Mouse (Mus musculus) right cerebral cortex, postnatal 36 days (tissue): ENCODE results near the gene Synpo2.

Source experiments
- DNase-seq, 2 experiments: peaks; one replicate each; pipeline ENCODE4 v3.0.0; 2022; ENCODE audit warnings: low spot score in 2 of 2, mixed read lengths in 1 of 2

Gene Synpo2

DNA sequence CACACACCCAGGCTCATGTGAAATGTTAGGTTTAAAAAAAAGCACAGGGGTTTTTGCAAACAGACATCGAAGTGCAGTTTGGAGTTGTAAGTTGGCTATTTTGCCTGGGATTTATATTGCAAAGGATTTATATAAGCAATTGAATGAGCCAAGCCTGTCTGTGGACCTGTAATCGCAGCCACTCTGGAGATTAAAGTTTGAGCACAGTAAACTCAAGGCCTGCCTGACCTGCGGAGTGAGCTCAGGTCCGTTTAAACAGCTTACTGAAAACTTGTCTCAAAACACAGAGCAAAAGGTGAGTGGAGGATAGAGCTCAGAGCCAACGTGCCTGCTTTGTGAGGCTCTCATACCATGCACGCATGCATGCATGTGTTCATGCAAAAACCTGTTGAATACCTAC is 30.9 kb downstream of the Synpo2 start:
- DNase-seq = no peak

DNA sequence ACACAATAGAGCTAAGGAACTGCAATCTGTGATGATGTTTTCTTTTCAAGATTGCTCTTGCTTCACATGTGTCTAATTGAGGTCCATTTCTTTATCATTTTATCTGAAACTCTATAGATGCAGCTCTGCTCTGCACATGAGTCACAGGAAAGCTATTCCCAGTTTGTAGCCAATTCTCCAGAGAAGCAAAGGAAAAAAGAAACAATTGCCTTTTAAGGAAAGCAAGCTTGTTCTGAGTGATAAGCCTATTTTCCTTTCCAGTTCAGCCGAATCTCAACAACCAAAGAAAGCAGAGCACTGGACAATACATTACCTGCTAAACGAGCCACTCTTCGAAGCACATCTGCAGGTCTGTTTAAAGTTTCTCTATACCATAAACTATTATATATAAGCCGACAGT is 31.3 kb downstream of the Synpo2 start:
- no peak for DNase-seq

DNA sequence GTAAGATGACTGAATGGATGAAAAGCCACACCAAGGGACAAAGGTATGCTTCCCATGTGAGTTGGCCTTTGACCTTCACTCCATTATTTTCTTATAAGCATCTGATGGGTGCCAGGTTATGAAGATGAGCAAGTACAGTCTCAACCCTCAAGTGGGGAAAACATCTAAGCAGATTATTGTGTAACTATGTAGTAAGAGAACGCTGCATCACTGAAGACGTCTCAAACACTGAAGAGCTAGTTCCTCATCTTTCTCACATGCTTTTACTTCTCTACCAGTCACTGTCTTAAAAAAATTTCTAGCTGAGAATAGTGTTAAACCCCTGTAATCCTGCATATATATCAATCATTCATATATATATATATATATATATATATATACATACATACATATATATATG is 34.2 kb downstream of the Synpo2 start:
- DNase-seq = no peak

DNA sequence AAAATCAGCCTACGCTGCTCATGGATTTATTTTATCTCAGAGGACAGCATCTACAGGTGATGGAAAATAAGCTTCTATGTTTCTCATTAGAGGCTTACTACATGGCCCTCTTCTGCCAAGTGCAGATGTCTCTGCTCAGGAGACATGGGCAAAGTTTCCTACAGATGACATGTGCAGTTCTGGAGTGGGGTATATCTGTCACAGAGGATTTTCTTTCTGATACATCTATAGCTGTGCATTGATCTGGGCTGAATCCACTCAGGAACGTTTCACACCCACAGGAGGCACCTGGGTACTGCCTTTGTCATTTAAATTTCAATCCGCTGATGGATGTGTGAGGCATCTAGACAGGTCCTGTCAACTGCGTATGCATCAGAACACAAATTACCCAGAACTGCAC is 42.2 kb downstream of the Synpo2 start:
- no peak for DNase-seq

DNA sequence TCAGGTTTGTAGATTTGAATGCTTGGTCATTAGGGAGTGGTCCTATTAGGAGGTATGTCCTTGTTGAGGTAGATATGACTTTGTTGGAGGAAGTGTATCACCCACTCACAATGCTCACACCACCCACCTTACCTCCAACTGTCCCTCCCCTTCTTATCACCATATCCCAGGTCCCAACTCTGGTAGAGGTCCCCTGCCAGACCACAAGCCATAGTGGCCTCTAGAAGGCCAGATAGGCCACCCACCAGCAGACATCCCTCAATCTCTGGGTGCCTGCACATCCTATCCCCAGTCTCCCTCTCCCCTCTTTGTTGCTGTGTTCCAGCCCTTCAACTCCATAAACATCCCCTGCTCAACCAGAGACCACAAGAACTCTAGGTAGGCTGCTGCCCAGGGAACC is 44.3 kb downstream of the Synpo2 start:
- DNase-seq = no peak

DNA sequence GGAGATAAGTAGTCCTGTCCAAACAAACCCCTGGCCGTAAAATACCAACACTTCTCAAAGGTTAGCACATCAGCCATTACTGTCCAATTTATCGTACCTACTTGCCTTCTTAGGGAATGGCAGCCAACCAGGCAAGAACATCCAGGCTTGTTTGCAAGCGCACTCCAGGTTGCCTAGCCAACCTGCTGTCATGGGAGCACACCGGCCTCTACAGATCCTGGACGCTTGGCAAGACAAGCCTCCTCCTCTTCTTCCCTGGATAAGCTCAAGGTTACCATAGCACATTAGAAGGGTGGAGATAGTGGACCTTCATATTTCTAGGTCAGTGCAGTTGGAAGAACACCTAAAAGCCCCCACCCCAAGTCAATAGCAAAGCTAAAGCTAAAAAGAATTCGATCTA is 45.6 kb downstream of the Synpo2 start:
- no peak for DNase-seq

DNA sequence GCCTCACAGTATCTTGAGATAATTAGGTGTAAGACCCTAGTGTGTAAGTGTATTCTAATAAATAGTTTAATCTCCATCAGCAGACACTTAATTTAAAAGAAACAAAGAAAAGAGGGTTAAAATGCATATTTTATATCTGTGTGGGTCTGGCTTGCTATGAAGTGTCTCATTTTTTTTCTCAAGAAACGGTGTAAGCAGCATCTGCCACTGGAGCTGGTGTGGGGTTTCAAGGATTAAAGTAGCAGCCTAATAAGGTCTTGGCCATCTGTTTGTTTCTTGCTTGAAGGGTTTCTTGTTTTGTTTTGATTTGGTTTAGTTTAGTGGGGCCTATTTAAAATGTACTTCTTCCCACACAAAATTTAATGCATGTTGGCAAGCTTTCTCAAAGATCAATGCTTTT is 46.1 kb downstream of the Synpo2 start:
- DNase-seq = no peak

DNA sequence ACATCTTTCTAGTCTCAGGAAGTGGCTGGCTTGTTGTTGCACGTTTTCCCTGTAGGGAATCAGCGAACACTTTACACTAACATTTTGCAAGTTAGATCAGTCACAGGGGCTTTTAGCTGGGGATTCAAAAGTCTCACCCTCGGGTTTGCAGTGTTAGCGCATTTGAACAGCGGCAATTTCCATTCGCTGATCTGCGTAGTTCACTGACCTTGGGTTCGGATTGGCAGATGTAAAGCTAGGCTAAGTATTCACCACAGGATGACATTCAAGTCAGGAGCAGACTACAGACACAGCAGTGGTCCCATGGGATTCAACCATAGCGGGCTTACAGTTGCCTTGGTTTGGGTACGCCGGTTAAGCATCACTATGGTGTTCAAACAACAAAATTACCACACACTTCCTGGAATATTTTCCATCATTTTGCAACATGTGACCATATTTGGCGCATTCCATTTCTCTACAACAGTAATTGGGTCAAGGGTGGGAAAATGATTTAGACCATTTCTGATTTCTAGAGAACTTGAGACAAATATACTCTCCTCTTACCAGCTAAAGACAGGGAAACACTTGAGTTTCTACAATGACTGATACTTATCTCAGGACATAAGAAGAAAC is 47.2 kb downstream of the Synpo2 start:
- DNase-seq = no peak

DNA sequence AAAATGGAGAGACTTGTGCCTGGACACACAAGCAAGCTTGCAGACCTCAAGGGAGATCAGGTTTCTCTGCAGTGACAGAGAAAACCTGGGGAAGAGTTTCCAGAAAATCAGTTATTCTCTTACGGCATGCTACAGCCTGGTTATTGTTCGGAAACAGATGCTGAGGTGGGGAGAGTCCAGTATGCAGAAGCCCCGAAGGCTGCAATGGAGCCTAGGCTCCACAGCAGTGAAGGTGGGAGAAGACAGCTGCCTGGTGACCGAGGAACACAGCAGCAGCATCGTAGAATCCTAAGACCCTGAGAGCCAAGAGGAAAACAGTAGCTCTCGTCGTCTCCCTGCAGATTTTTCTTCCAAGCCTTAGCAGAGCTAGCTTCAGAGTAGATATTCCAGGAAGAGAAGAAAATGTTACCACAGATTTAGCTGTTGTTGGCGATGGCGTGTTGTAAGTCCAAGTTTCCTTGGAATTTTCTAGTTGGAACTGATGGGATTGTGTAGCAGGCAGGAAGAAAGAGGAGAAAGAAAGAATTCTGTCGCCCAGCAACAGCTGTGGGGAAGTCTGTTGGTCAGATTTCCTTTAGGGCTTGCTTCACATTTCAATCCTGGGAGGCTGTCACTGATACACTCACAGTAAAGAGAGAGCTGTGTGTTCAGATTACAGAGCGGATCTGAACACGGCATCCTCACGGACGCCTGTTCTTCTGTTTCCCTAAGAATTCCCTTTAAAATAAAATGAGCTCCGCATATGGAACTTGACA is 48.4 kb downstream of the Synpo2 start:
- no peak for DNase-seq

DNA sequence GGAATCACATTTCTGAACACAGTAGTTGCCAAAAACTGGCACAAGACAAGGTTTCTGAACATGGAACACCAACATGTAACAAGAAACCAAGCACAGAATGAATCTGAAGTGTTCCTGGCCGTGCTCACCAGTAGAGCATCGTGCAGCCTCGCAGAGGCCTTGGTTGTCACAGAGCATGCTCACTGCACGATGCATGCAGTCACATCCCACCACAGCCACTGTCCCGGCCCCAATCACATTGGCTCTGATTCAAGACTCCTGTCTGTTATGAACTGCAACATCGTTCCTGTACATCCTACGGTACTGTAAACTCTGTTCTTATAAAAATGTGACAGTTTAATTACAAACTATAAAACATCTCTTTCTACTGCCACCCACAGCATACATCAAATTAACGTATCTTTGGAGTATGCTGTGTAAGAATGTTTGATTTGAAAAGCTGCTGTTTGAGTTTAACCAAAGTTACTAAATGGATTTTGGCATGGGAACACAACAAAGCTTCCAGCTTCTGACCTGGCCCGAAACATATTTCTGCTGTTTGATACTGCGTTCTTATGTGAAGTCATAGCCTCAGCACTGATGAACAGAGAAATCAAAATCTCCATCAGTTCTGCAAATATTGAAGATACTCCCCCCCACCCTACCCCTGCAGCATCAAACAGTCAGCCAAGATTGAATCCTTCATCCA is 50.6 kb downstream of the Synpo2 start:
- DNase-seq = no peak

DNA sequence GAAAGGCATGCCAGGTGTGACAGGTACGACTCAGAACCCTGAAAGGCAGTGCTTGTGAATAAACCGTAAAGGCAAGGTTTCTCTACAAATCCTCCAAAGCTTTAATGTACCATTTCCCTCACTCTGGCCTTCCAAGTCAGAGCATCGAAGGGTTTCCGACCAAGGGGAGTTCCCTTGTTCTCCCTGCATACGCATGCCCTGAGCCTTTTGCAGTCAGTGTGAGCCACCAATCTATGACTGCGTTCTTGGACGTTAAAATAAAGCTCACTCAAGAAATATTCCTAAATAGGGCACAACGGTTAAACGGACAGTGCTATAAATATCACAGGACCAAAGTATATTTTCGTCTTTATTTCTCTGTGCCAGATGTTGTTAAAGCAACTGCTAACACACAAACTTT is 51.7 kb downstream of the Synpo2 start:
- DNase-seq = no peak

DNA sequence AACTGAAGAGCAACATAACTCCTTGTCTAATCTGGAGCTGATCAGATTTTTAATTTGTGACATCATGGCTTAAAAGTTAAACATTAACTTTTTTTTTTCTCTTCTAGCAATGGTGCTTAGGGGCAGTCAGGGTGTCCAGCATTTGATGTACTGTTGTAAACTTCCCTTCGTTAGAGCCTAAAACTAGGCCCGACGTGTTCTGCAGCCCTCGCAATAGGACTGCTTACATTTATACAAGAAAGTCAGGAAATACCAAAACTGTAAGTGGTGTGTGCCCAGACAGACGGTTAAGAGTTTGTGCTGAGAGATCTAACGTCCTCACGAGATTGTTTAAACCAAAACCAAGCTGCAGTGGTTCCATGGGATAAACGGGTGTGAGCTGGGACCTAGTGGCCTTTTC is 56.4 kb downstream of the Synpo2 start:
- no peak for DNase-seq

DNA sequence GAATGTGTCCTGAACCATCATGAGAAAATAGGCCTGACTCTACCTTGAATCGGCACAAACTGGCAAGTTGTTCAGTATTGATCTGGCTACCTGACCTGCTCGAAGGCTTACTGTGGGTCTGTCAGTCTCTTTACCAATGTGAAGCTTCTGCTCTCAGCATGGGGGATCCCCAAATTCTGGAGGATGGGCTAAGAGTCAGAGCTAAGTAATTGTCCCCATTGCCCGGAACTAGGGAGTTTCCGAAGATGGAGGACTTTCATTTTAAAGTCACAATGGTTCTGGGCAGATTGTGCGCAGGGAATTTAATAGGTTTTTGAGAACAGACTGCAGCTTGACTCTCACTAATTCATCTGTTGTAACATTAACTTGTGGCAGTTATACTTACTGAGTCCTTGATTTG is 56.9 kb downstream of the Synpo2 start:
- no peak for DNase-seq

DNA sequence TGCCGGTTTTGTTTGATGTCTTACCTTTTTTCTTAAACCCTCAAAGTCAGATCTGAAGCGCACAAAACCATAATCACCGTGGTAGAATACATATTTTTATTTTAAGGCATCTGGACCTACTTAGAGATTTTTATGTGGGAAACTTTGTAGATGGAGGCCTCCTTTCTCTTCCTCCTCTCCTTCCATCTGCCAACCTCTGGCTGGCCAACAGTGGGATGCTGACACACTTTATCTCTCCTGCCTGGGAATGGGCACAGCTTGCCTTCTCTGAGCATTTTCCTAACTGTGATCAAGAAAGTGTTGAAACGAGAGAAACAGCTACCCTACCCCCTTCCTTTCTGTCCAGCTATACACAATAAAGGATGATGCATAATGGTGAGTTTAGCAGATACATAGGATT is 57.5 kb downstream of the Synpo2 start:
- no peak for DNase-seq

DNA sequence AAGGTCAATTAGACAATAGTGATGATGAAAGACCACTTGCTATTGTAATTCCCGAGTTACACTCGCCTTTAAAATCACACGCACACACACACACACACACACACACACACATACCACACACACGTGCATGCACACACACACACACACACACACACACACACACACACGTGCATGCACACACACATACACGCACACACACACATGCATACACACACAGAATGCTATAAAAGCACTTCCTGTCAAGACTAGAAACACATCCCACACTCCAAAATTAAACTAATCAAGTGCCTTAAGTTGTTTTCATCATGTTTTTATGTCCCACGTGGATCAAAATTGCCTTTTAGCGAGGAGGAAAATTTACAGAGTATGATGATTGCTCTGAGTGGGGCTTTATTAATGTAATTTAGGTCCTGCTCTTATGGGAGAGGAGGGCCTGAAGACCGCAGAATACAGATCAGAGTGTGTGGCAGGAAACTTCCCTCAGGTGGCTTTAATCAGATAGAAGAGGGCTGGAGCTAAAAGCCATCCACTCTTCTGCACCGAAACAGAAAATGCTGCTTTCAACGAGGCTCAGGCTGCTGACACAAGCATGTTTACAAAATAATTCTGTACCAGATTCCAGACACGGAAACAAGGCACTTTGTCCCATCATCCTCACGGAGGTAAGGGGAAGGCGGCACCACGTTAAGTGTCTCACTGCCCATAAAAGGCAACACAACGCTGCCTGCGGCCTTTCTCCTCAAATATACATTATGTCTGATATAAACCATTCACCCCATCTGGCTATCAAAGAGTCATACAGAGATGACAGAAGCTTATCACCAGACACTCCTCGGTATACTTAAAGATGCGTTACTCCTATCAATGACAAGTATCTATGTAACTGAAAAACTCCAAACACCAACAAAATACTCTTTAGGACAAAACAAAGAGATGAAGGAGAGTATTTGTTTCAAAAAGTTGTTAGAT is 59.3 kb downstream of the Synpo2 start:
- DNase-seq = no peak

DNA sequence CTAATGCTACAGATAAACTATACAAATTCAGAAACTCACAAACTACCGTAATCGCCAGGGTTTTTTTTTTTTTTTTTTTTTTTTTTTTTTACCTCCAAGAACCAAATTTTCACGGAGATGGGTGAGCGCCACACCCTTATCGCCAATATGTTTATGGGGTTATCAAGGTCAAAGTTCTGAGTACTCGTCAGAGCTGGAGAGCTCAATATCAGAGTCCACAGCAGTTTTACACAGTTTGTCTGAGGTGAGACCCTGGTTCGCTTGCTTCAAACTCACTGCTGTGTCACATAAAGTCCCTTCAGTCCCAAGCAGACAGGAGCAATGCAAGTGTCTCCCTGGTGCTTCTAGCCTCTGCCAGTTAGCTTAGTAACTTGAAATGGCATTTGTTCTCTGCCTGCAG is 60.8 kb downstream of the Synpo2 start:
- no peak for DNase-seq

DNA sequence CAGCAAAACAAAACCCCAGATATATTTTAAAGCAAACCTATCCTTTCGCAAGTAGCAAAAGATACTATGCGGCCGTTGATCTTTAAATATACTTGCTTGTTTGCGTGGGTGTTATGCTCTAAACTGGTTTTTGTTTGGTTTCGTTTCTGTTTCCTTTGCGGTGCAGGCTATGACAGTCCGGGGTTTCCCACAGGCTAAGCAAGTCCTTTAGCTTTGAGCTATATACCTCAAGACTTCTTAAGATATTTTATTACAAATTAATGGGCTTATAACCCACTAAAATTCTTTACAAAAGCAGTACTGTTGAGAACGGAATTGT is 61.6 kb downstream of the Synpo2 start:
- no peak for DNase-seq

DNA sequence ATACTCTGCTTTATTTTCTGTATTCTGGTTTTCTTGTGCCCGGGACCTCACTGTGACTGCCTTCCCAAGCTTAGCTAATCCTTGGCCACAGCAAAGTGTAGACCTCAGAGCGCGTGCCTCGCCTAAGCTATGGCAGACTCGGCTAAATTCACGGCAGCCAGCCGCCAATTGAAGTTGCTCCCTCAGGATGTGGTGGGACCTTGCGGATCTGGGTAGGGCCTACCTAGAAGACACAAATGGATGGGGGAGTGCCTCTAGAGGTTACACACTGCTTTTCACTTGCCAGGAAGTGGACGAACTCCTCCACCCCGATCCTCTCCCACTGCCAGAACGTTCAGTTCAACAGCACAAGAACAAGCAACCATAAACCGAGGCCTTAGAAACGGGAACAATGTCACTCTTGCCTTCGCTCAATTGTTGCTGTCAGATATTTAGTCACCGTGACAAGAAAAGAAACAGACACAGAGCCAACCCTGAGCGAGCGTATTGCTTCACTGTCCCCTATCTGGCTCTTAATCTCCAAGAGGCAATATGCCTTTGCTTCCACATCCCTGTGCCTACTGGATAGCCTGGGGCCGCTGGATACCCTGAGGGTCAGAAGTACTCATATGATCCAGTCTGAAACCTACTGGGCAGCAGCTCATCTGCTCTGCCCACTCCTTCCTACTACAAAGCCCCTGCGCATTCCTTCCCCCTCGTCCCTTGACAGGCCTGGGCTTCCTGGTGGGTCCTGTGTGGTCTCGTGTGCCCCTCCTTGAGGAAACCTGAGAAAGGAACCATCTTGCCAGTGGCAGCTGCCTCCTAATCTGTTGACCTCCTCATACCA is 62.2 kb downstream of the Synpo2 start:
- DNase-seq = no peak

DNA sequence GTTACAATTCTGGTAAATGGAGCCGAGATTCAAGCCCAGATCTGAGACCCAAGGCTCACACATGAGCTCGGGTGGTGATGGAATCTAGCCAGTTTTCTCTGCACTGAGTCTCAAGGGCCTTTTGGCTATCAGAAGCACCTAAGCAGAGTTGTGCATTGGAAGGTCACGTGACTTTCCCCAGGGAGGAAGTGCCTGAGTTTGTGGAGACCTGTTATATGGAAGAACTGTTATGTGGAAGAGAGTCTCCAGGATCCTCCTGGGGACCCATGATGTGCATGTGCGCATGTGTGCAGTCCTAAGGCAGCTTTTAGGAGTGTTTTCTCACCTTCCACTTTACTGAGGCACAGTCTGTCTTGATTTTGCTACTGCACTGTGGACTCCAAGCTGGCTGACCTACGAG is 63.8 kb downstream of the Synpo2 start:
- DNase-seq = no peak

DNA sequence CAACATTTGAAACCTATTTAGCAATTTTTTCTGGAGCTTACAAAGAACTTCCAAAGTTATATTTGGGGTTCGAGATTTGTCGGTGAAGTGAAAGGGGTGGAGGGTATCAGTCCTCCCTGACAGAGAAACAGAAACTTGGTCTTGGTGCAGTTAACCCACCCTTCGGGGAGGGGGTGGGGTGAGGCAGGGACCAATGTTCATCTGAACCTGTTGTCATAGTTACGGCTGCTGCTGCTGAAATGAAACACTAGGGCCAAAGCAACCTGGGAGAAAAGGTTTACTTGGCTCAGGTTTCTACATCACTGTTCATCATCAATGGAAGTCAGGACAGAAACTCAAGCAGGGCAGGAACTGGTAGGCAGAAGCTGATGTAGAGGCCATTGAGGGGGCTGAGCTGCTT is 66.6 kb downstream of the Synpo2 start:
- DNase-seq = no peak

DNA sequence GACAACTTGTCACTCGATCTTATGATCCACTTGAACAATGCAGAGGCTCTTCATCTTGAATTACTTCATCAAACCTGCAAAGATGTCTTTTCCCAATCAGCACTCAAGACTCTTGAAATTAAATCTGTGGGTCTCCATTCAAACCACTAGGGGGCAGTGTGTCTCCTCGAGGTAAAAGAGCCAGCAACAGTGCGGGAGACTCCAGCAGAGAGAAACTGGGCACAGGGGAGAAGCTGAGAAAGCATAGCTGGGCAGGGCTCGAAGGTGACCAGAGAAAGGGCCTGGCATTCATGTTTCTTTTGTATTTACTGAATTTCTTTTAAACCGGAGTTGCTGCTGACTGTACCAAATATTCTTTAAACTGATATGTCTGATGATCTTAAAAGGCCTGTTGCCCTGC is 67.1 kb downstream of the Synpo2 start:
- no peak for DNase-seq
